Mouse (Mus musculus) forebrain, postnatal 0 days (tissue): Measurements from ENCODE around the gene Hoxc12. TPM values are rescaled to one million over a fixed set of nuclear protein-coding genes. Genes with fewer than 3 reads are reported as not detected.

Source experiments
- ATAC-seq: fragments of 200-750 bp; cut with Nextera tagmentation; 2 replicates; pipeline ENCODE4 v1.8.0; 2017; ENCODE audit warnings: mild to moderate bottlenecking, moderate library complexity
- DNase-seq: peaks from one replicate; pipeline ENCODE4 v3.0.0-alpha.2; 2015
- H3K27ac ChIP-seq: fragments of 300-500 bp; sonication (generic); 2 replicates; pipeline ENCODE4 v1.5.1; 2014; ENCODE audit warnings: low read depth, mild to moderate bottlenecking, antibody characterized with exemption, low read length, moderate library complexity, mixed read lengths
- H3K27me3 ChIP-seq: fragments of 300-500 bp; sonication (generic); 2 replicates; pipeline ENCODE4 v1.6.1; 2014; ENCODE audit warnings: mild to moderate bottlenecking, low read length, mixed read lengths; ENCODE audit not compliant: insufficient read depth
- H3K36me3 ChIP-seq: fragments of 300-500 bp; sonication (generic); 2 replicates; pipeline ENCODE4 v1.6.1; 2014; ENCODE audit warnings: mild to moderate bottlenecking, moderate library complexity; ENCODE audit not compliant: insufficient read depth
- H3K4me1 ChIP-seq: fragments of 300-500 bp; sonication (generic); 2 replicates; pipeline ENCODE4 v1.6.1; 2014; ENCODE audit warnings: antibody characterized with exemption; ENCODE audit not compliant: insufficient read depth
- H3K4me2 ChIP-seq: fragments of 300-500 bp; sonication (generic); 2 replicates; pipeline ENCODE4 v1.6.1; 2014; ENCODE audit warnings: low read depth, mild to moderate bottlenecking, moderate library complexity
- H3K4me3 ChIP-seq: fragments of 300-500 bp; sonication (generic); 2 replicates; pipeline ENCODE4 v1.5.1; 2014; ENCODE audit warnings: low read depth, low read length, mixed read lengths
- H3K9ac ChIP-seq: fragments of 300-500 bp; sonication (generic); 2 replicates; pipeline ENCODE4 v1.6.1; 2014; ENCODE audit warnings: mild to moderate bottlenecking
- H3K9me3 ChIP-seq: fragments of 300-500 bp; sonication (generic); 2 replicates; pipeline ENCODE4 v1.6.1; 2016; ENCODE audit warnings: low read length
- CTCF ChIP-seq: sonication (generic); IDR thresholded peaks from 2 replicates; pipeline ENCODE4 v1.5.1; 2016; ENCODE audit warnings: antibody characterized with exemption, control low read depth, low read depth
- WGBS: fragments of 180-500 bp; shearing (Covaris S2); extraction: QIAGEN DNeasy Blood & Tissue Kit; methylation state at CpG from one replicate; pipeline ENCODE4 v1.1.7; 2014; 5-methylcytosine and 5-hydroxymethylcytosine counted together
- microRNA-seq, 2 experiments: library from miRNA; unstranded; fragments of <30 nt; microRNA quantifications; one replicate each; pipeline ENCODE4; 2016
- polyA plus RNA-seq: library from polyadenylated mRNA; unstranded; fragments of >200 nt; fragmentation: Nextera tagmentation; extraction: Ambion mirVana; gene quantifications from 2 replicates; pipeline ENCODE4 v1.2.1, GENCODE M21; 2015
- total RNA-seq: library from RNA; depleted of rRNA; stranded (reverse); fragments of >200 nt; gene quantifications from 2 replicates; pipeline ENCODE4 v1.2.3, GENCODE M21; 2014; rRNA removed

Gene Hoxc12
- total and polyA plus RNA-seq, 2 experiments from 2014 or later = not detected

DNA sequence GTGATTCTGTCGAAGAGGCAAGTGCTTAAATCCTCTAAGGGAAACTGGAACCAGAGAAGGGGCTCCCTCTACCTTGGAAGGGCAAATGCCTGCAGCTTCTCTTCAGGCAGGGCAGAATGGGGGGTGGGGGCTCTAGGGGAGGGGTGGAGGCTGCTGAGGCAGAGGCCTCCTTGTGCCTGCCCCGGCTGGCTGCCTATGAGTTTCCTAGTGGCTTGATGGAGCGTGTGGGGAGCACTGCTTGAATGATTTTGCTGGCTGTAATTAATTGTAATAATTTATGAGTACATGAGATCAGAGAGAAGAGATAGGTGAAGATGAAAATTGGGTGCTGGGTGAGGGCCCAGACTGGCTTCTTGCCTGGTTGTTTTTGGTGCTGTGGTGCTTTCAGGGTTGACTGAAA is 48.4 kb downstream of the Hoxc12 start:
- no peak overlapping the region for H3K4me2 ChIP-seq
- no peak for TF ChIP-seq CTCF
- no peaks in the 10 kb centered on the region for H3K4me1 ChIP-seq
- H3K27me3 ChIP-seq = peaks cover 99% of the 10 kb centered on the region
- ATAC-seq (no peak), DNase-seq (no peak)
- H3K9me3 ChIP-seq = no peaks in the 10 kb centered on the region
- WGBS = 3% methylated on average over 3 of the region's 3 CpGs
- H3K36me3 ChIP-seq = no peaks in the 10 kb centered on the region
- H3K4me3 ChIP-seq = no peak overlapping the region
- H3K27ac ChIP-seq = no peak overlapping the region
- no peak overlapping the region for H3K9ac ChIP-seq

DNA sequence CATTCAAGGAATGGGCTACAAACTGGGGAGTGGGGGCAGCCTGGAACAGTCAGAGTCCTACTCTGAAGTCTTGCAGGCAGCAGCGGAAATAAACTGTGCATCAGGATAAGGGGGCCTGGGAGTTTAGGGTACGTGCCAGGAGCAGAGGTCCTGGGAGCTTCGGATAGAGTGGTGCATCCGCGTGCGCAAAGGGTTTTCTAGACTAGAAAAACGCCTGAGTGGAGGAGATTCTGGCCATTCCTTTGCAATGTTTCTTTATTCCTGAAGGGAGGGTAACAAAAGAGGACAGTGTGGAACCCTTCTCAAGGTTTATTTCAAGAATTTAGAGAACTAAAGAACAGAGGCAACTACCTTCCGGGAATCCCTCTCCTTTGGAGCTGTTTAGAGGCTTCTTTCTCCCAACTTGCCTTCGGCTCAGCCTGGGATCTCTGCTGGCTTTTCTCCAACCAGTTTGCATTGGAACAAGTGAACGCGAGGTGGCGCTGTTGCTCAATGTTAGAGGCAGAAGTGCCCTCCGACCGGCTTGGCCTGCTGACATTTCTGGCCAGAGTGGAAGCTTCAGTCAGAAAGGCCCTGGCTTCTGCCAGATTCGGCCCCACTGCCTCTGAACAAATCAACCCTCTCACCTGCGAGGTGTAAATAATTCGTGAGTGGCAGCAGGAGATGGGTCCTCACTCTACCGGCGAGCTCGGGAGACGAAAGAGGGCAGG is 50.7 kb downstream of the Hoxc12 start:
- DNase-seq (peak; percentile 92), ATAC-seq (peak; percentile 29; the same call in 1 of the 2 replicates)
- Histone ChIP-seq H3K4me1 (no peaks in the 10 kb centered on the region), H3K4me2 (no peak overlapping the region), H3K9me3 (no peaks in the 10 kb centered on the region), H3K4me3 (no peak overlapping the region), H3K36me3 (no peaks in the 10 kb centered on the region), H3K27me3 (peaks cover 97% of the 10 kb centered on the region), H3K9ac (no peak overlapping the region), H3K27ac (no peak overlapping the region)
- peak; percentile 90 for TF ChIP-seq CTCF
- 3% methylated on average over 21 of the region's 21 CpGs for WGBS

GRCm38 (mm10) chr15:102988078-102988477 is 51.5 kb downstream of the Hoxc12 start:
- no peak overlapping the region for H3K27ac ChIP-seq
- no peak overlapping the region for H3K9ac ChIP-seq
- no peaks in the 10 kb centered on the region for H3K4me1 ChIP-seq
- H3K27me3 ChIP-seq = peaks cover 97% of the 10 kb centered on the region
- no peak for TF ChIP-seq CTCF
- H3K4me3 ChIP-seq = no peak overlapping the region
- ATAC-seq = no peak
- H3K4me2 ChIP-seq = no peak overlapping the region
- WGBS = 13% methylated on average over 5 of the region's 5 CpGs
- DNase-seq = no peak
- H3K36me3 ChIP-seq = no peaks in the 10 kb centered on the region
- no peaks in the 10 kb centered on the region for H3K9me3 ChIP-seq

Small RNA genes within 50 kb of the gene (microRNA-seq; reads per million reads assigned to microRNA genes)
- 0 to 1.7 reads per million in 2 experiments for gene Mir196a-2

Other genes with a start within 250 kb of the Hoxc12 start
- 42.6 and 47.1 TPM in 2 replicates for gene Calcoco1, start 214.6 kb upstream of the Hoxc12 start, total RNA-seq
- 33.5 and 36.9 TPM in 2 replicates for gene Calcoco1, start 214.6 kb upstream of the Hoxc12 start, polyA plus RNA-seq
- not detected in 2 replicates for gene Hoxc13, start 15.7 kb upstream of the Hoxc12 start, total RNA-seq
- gene Hoxc13, start 15.7 kb upstream of the Hoxc12 start, polyA plus RNA-seq = not detected in 2 replicates
- gene Hoxc11, start 17.7 kb downstream of the Hoxc12 start, total RNA-seq = not detected in 2 replicates
- not detected in 2 replicates for gene Hoxc11, start 17.7 kb downstream of the Hoxc12 start, polyA plus RNA-seq
- gene Hoxc10, start 30.0 kb downstream of the Hoxc12 start, total RNA-seq = not detected in 2 replicates
- gene Hoxc10, start 30.0 kb downstream of the Hoxc12 start, polyA plus RNA-seq = not detected in 2 replicates
- gene Hoxc5, start 30.7 kb downstream of the Hoxc12 start, total RNA-seq = not detected in 2 replicates
- not detected in 2 replicates for gene Hoxc5, start 30.7 kb downstream of the Hoxc12 start, polyA plus RNA-seq
- not detected in 2 replicates for gene Hoxc9, start 39.7 kb downstream of the Hoxc12 start, total RNA-seq
- gene Hoxc9, start 39.7 kb downstream of the Hoxc12 start, polyA plus RNA-seq = not detected in 2 replicates
- not detected in 2 replicates for gene Hoxc8, start 53.9 kb downstream of the Hoxc12 start, total RNA-seq
- not detected in 2 replicates for gene Hoxc8, start 53.9 kb downstream of the Hoxc12 start, polyA plus RNA-seq
- not detected in 2 replicates for gene Hoxc6, start 61.5 kb downstream of the Hoxc12 start, total RNA-seq
- gene Hoxc6, start 61.5 kb downstream of the Hoxc12 start, polyA plus RNA-seq = not detected in 2 replicates
- gene Hoxc4, start 82.2 kb downstream of the Hoxc12 start, total RNA-seq = not detected in 2 replicates
- gene Hoxc4, start 82.2 kb downstream of the Hoxc12 start, polyA plus RNA-seq = not detected in 2 replicates
- 34.0 and 34.4 TPM in 2 replicates for gene Smug1, start 230.3 kb downstream of the Hoxc12 start, total RNA-seq
- gene Smug1, start 230.3 kb downstream of the Hoxc12 start, polyA plus RNA-seq = 14.6 and 18.5 TPM in 2 replicates